Mouse (Mus musculus) midbrain, embryonic 11.5 days (tissue): ENCODE data around the gene Gm10521. TPM values are rescaled to one million over a fixed set of nuclear protein-coding genes. Genes with fewer than 3 reads are reported as not detected.

Experiments used
- ATAC-seq: fragments of 200-750 bp; cut with Nextera tagmentation; 2 replicates; pipeline ENCODE4 v1.8.0; 2017; ENCODE audit warnings: moderate TSS enrichment, moderate library complexity; ENCODE audit not compliant: low FRiP score
- DNase-seq: peaks from one replicate; pipeline ENCODE4 v3.0.0; 2015; ENCODE audit warnings: low spot score; ENCODE audit errors: missing footprints
- H3K27ac ChIP-seq: fragments of 300-500 bp; sonication (generic); 2 replicates; pipeline ENCODE4 v1.5.1; 2014; ENCODE audit warnings: low read depth, low read length
- H3K27me3 ChIP-seq: fragments of 300-500 bp; sonication (generic); 2 replicates; pipeline ENCODE4 v1.6.1; 2014; ENCODE audit warnings: mild to moderate bottlenecking, low read length, moderate library complexity, mixed read lengths; ENCODE audit not compliant: control insufficient read depth, insufficient read depth
- H3K36me3 ChIP-seq: fragments of 300-500 bp; sonication (generic); 2 replicates; pipeline ENCODE4 v1.6.1; 2014; ENCODE audit warnings: mild to moderate bottlenecking, low read length, moderate library complexity, mixed read lengths; ENCODE audit not compliant: control insufficient read depth, insufficient read depth
- H3K4me1 ChIP-seq: fragments of 300-500 bp; sonication (generic); 2 replicates; pipeline ENCODE4 v1.6.1; 2014; ENCODE audit warnings: low read length; ENCODE audit not compliant: control insufficient read depth, insufficient read depth
- H3K4me2 ChIP-seq: fragments of 300-500 bp; sonication (generic); 2 replicates; pipeline ENCODE4 v1.6.1; 2014; ENCODE audit warnings: mild to moderate bottlenecking, moderate library complexity
- H3K4me3 ChIP-seq: fragments of 300-500 bp; sonication (generic); 2 replicates; pipeline ENCODE4 v1.5.1; 2014; ENCODE audit warnings: low read depth, low read length
- H3K9ac ChIP-seq: fragments of 300-500 bp; sonication (generic); 2 replicates; pipeline ENCODE4 v1.6.1; 2014; ENCODE audit warnings: low read length
- H3K9me3 ChIP-seq: fragments of 300-500 bp; sonication (generic); 2 replicates; pipeline ENCODE4 v1.6.1; 2016; ENCODE audit warnings: low read length; ENCODE audit not compliant: control insufficient read depth
- WGBS: fragments of 180-500 bp; shearing (Covaris S2); extraction: QIAGEN DNeasy Blood & Tissue Kit; methylation state at CpG from one replicate; pipeline ENCODE4 v1.1.7; 2014; 5-methylcytosine and 5-hydroxymethylcytosine counted together
- polyA plus RNA-seq: library from polyadenylated mRNA; unstranded; fragments of >200 nt; fragmentation: Nextera tagmentation; extraction: Ambion mirVana; gene quantifications from 2 replicates; pipeline ENCODE4 v1.2.1, GENCODE M21; 2014

Gene Gm10521
- polyA plus RNA-seq, 1 experiment from 2014 or later: not detected

DNA sequence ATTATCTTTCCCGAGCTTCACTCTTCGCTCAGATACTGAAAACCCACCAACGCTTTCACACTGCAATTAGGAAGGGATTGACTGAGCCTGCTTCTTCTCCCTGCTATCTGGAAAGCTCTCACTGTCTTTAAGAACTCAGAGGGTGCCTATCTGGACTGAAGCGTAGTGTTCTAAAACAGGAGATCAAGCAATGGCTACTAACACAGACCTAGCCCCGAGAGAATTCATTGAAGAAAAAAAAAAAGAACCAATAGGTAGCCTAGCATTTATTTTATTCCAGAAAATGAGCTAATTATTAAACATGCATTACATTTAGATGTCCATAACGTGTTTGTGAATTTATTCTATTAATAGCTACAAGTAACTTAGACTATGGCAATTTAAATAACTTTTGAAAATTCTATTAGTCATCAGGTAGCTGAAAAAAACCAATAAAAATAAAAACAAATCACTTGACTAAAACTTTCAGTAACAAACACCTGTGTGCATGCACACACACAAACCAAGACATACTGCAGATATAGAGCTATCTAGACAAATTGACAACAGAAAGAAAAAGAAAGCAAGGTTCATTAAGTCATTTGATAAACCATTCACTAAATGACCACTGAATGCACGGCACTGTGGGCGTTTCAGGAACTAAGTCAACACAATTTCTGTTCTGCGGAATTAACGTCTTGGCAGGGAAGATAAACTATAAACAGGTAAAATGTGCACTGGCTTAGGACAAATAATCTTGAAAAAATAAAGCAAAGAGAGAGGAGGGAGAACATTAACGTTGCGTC is 22.9 kb downstream of the Gm10521 start:
- Histone ChIP-seq H3K27me3 (no peaks in the 10 kb centered on the region), H3K9ac (no peak overlapping the region), H3K4me3 (no peak overlapping the region), H3K4me1 (no peaks in the 10 kb centered on the region), H3K36me3 (no peaks in the 10 kb centered on the region), H3K9me3 (no peaks in the 10 kb centered on the region), H3K4me2 (no peak overlapping the region), H3K27ac (no peak overlapping the region)
- WGBS: 87% methylated on average over 12 of the region's 12 CpGs
- DNase-seq (no peak), ATAC-seq (no peak)

DNA sequence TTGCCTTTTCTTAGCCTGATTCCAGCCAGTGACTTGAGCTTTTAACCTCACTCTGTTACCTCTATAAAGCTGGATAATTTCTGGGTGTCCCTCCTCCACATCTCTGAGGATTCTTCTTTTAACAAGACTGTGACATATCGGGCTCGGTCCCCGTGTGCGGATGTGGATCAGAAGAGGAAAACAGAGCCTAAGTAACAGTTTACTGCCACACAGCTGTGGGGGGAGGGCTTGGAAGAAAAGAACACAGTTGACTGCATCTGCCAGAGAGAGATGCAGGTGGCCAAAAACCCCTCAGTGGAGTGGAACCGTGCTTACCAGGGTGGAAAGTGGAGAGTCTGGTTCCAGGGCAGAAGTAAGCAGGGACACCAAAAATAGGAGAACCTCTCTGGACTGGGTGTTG is 23.7 kb downstream of the Gm10521 start:
- 81% methylated on average over 5 of the region's 5 CpGs for WGBS

DNA sequence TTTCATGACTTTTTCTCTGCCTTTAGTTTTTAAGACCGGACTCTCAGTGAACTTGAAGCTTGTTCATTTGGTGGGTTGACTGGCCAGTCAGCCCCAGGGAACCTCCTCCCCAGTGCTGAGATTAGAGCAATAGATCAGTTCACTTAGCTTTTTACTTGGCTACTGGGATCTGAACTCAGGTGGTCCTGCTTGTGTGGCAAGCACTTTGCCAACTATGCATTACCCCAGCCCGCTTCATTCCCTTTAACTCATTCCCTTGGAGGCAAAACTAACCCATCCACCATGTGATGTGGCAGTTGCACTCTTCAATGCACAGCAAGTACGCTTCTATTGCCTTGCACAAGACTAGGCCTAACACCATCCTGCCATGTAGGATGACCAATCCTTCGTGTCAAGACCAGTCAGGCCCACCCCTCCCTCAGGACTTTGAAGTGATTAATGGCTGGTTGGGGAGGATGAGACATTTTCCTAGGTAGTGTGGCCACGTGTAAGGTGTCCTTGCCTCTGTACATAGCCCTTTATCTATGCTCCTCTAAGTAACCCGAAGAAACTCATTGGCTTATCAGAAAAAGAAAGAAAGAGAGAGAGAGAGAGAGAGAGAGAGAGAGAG is 24.5 kb downstream of the Gm10521 start:
- no peak overlapping the region for H3K4me2 ChIP-seq
- no peak overlapping the region for H3K27ac ChIP-seq
- ATAC-seq (no peak), DNase-seq (no peak)
- H3K9ac ChIP-seq: no peak overlapping the region
- H3K36me3 ChIP-seq: no peaks in the 10 kb centered on the region
- no peaks in the 10 kb centered on the region for H3K4me1 ChIP-seq
- H3K4me3 ChIP-seq: no peak overlapping the region
- no peaks in the 10 kb centered on the region for H3K9me3 ChIP-seq
- WGBS: 85% methylated on average over 6 of the region's 6 CpGs
- no peaks in the 10 kb centered on the region for H3K27me3 ChIP-seq

More for the DNA sequence above, 23.7 kb downstream of the Gm10521 start:
- no peak overlapping the region for H3K27ac ChIP-seq
- H3K36me3 ChIP-seq: no peaks in the 10 kb centered on the region
- no peak overlapping the region for H3K4me2 ChIP-seq
- no peak overlapping the region for H3K4me3 ChIP-seq
- no peak overlapping the region for H3K9ac ChIP-seq
- no peaks in the 10 kb centered on the region for H3K9me3 ChIP-seq
- no peaks in the 10 kb centered on the region for H3K27me3 ChIP-seq
- no peak for DNase-seq
- no peak for ATAC-seq
- no peaks in the 10 kb centered on the region for H3K4me1 ChIP-seq

DNA sequence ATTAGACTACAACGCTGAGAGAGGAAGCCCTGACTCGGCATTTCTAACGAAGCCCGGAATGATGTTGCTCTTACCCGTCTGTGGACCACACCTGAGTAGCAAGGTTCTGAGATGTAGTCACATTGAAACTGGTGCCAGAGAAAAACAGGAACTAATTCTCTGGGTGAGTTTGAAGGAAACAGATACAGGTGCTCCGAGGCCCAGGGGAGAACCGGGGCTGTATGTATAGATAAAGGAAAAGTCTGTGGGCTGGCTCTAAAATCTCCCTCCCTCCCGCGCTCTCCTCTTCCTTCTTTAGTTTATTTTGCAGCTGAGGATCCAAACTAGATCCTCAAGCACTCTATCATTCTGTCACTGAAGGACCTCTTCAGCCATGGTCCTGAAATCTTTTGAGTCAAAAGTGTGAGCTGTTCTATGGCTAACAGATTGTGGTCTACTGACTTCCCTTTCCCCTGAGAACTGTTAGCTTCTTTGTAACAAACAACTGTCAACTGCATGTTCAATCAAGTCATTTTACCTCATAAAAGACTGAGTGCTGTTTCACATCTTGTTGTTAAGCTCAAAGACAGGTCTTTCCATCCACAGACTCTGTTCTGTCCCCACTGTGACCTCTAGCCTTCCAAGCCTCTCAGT is 25.6 kb downstream of the Gm10521 start:
- no peaks in the 10 kb centered on the region for H3K4me1 ChIP-seq
- no peaks in the 10 kb centered on the region for H3K9me3 ChIP-seq
- no peak overlapping the region for H3K9ac ChIP-seq
- H3K4me2 ChIP-seq: no peak overlapping the region
- no peak overlapping the region for H3K4me3 ChIP-seq
- ATAC-seq (no peak), DNase-seq (no peak)
- WGBS: 89% methylated on average over 9 of the region's 9 CpGs
- no peaks in the 10 kb centered on the region for H3K36me3 ChIP-seq
- no peak overlapping the region for H3K27ac ChIP-seq
- H3K27me3 ChIP-seq: no peaks in the 10 kb centered on the region

DNA sequence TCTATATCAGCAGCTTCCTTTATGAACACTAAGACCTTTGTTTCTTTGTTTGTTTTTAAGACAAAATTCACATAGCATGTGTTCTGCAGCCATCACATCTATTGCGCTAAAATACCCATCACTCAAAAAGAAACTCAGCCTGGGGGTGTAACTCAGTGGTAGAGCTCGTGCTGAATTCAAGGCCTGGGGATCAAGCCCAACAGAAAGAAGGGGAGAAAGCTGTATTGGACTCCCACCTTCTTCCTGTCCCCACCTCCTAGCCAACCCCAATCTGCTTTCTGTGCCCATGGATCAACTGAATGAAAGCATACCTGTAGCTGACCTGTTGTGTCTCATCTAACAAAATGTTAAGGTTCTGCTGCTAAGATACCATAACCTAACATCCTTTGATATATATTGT is 26.2 kb downstream of the Gm10521 start:
- WGBS: 86% methylated on average over 2 of the region's 2 CpGs
- H3K9ac ChIP-seq: no peak overlapping the region
- no peak overlapping the region for H3K4me3 ChIP-seq
- DNase-seq (no peak), ATAC-seq (no peak)
- H3K36me3 ChIP-seq: no peaks in the 10 kb centered on the region
- H3K27ac ChIP-seq: no peak overlapping the region
- no peaks in the 10 kb centered on the region for H3K4me1 ChIP-seq
- H3K4me2 ChIP-seq: no peak overlapping the region
- H3K9me3 ChIP-seq: no peaks in the 10 kb centered on the region
- H3K27me3 ChIP-seq: no peaks in the 10 kb centered on the region

DNA sequence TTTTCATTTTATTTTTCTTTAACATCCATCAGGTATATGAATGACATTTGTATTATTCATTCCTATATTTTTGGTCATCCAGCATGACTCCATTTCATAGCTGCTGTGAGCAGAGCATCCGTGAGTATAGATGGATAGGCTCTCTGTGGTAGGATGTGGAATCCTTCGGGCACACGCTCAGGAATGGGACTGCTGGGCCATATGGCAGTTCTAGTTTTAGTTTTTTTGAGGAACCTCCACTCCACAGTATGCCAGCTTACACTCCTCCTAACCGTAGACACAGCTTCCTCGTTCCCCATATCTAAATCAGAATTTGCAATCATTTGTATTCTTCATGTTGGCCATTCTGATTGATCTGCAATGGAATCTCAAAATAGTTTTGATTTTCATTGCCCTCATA is 27.4 kb downstream of the Gm10521 start:
- no peaks in the 10 kb centered on the region for H3K9me3 ChIP-seq
- no peaks in the 10 kb centered on the region for H3K4me1 ChIP-seq
- no peak overlapping the region for H3K9ac ChIP-seq
- DNase-seq (no peak), ATAC-seq (no peak)
- WGBS: 92% methylated on average over 5 of the region's 5 CpGs
- no peak overlapping the region for H3K4me2 ChIP-seq
- H3K27ac ChIP-seq: no peak overlapping the region
- no peaks in the 10 kb centered on the region for H3K36me3 ChIP-seq
- H3K4me3 ChIP-seq: no peak overlapping the region
- H3K27me3 ChIP-seq: no peaks in the 10 kb centered on the region

DNA sequence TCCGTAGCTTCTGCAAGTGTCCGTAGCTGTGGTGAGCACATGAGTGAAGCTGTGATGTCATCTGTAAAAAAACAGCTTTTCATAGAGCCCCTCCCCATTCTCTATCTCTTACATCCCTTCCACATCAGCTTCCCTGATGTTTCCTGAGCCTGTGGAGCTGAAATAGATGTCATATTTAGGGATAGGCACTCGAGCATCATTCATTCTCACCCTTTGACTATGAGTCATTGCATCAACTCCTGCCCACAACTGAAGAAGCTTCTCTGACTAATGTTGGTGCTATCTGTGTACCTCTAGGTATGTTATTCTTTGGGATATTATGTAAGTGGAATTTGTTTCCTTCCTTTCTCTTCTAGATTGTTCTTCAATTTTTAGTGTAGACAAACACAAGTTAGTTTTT is 29.4 kb downstream of the Gm10521 start:
- Histone ChIP-seq H3K36me3 (no peaks in the 10 kb centered on the region), H3K27ac (no peak overlapping the region), H3K4me2 (no peak overlapping the region), H3K4me3 (no peak overlapping the region), H3K27me3 (no peaks in the 10 kb centered on the region), H3K4me1 (no peaks in the 10 kb centered on the region), H3K9me3 (no peaks in the 10 kb centered on the region), H3K9ac (no peak overlapping the region)
- ATAC-seq (no peak), DNase-seq (no peak)
- 81% methylated on average over 3 of the region's 3 CpGs for WGBS

DNA sequence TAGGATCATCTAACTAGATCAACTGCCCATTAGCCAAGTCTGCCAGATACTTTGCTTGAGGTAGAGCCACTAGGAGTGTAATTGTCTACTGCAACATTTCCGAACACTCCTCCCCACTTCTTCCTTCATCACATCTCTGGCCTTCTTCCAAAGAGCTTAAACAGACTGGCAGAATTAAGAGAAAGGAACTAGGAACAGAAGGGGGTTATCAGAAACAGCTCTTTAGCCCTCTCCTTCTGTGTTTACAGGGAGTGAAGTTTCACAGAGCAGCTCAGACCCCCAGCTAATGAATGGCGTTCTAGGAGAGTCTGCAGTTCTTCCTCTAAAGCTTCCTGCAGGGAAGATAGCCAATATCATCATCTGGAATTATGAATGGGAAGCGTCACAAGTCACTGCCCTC is 38.4 kb downstream of the Gm10521 start:
- no peaks in the 10 kb centered on the region for H3K9me3 ChIP-seq
- no peak for ATAC-seq

More for the DNA sequence above, 38.4 kb downstream of the Gm10521 start:
- no peak overlapping the region for H3K9ac ChIP-seq
- DNase-seq: no peak
- H3K4me3 ChIP-seq: no peak overlapping the region
- H3K27ac ChIP-seq: no peak overlapping the region
- 84% methylated on average over 3 of the region's 3 CpGs for WGBS
- H3K27me3 ChIP-seq: no peaks in the 10 kb centered on the region
- no peaks in the 10 kb centered on the region for H3K36me3 ChIP-seq
- H3K4me1 ChIP-seq: no peaks in the 10 kb centered on the region
- no peak overlapping the region for H3K4me2 ChIP-seq
